Mouse (Mus musculus) G1E (cell line): Measurements from ENCODE around the gene Plpp3.

ENCODE experiments used
- CTCF ChIP-seq: IDR thresholded peaks from 2 replicates; pipeline ENCODE4 v1.5.1; 2012; ENCODE audit warnings: low read depth, low read length, inconsistent platforms, mixed read lengths
- TAL1 ChIP-seq: conservative IDR thresholded peaks from 2 replicates; pipeline ENCODE4 v1.6.1; 2012; ENCODE audit warnings: low read depth, low read length, inconsistent platforms, mixed read lengths

GRCm38 (mm10) chr4:105156281-105156680 is 866 bp upstream of the Plpp3 start:
- no peak for TF ChIP-seq CTCF
- TF ChIP-seq TAL1 = no peak
